Mouse (Mus musculus) embryo, embryonic 10 days (tissue): ENCODE results near the gene Fam117b.

Experiments used
- DNase-seq: peaks from one replicate; pipeline ENCODE4 v3.0.0-alpha.2; 2015; ENCODE audit warnings: low spot score

Fam117b gene

DNA sequence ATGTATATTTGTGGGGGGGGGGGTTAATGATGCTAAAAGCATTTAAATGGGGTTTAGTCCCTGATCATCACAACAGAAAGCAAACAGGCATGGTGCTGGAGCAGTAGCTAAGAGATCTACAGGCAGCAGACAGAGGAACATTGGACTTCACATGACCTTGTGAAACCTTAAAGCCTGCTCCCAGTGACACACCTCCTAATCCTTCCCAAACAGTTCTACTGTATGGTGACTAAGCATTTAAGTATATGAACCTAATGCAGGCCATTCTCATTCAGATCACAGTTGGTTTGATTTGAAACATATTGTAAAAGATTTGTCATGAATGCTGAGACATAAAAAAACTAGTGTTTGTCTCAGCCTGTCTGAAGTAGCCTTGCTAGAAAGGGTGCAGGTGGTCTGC is 73.8 kb downstream of the Fam117b start:
- DNase-seq, result no peak

DNA sequence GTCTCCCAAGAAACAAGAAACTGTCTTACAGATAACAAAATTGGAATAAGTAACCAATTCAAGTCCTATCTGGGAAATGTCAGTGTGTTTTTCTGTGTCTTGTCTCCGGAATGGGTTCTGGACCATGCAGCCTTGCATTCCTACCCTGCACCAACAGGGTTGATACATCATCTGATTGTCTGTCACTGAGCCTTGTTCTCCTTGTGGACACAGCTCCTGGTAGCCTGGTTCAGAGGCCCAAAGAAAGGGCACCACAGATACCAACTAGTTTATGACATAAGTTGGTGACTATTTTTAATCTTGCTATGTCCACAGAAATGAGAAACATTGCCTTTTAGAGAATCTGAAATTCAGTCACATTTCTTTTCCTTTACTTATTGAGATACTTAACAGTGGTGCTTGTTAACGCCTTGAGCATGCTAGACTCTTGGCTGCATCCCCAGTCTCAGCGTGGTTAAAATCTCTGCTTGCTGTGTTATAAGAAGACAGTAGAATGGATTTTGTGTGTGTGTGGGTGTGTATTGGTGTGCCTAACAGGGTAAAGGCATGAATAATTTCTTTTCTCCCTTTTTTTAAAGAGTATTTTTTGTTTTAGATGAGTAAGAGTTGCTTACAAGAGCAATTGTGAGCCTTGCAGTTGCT is 74.7 kb downstream of the Fam117b start:
- no peak for DNase-seq

DNA sequence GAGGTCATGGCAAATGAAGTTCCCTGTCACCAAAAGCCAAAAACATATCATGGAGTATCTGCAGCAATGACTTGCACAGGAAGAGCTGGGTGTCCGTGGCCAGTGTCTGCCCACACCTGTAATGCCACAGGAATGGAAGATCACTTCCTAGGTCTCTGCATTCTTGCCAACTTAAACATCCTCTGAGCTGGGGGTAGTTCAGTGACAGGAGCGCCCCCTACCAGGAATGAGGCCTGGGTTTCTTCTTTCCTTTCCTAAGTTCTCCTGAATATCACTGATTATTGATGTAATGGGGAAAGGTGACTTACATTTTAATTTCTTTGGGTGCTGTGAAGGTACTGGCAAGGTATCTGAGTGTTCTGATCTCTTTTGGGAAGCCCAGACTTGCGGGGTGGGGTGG is 82.8 kb downstream of the Fam117b start:
- no peak for DNase-seq

DNA sequence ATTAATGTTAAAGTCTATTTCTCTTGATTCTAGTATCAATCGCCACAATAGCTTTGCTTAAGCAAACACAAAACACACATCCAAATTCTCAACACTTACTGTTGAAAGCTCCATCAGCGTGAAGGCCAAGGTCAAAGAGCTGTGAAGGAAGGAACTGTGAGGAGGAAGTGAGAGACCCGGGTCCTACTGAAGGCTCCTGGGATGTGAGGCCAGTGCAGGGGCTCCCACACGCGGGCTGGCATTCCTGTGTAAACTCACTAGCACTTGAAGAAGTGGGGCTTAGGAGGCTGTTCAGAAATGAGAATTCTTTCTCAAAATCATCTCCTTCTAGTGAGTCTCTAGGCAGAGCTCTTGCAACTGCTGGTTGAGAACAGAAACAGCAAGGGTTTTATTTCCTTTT is 84.5 kb downstream of the Fam117b start:
- no peak for DNase-seq

DNA sequence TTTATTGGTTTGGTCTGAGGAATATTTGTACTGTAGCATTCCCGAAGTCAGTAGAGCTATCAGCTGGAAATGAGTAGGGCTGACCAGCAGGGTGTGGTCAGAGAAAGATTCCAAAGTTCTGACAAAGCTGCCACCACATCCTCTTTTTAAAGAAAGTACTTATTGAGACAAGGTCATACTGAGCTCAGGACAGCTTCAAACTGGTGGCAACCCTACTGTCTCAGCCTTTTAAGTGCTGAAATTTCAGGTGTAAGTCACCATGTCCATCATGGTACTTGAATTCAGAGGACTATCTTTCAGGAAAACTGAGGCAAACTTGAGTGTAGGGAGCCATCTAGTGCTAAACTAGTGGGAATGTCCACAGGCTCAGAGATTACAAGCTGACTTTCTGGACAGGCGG is 87.5 kb downstream of the Fam117b start:
- peak; percentile 43 for DNase-seq

DNA sequence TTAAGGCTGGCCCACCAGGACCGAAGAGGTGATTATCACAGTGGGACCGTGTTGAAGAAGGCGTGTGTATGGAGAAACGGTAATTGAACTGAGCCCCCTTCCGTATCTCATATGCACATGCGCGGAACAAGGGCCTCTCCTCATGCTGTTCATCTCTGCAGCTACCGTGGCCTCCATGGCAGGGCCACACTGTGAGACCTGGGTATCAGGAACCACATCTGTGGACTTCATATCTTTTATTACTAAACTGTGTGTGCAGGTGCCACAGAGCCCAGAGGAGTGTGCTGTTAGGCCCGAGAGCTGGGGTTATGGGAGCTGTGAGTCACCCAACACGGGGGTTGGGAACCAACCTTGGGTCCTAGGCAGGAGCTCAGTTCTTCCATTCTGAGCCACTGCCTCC is 94.5 kb downstream of the Fam117b start:
- DNase-seq, result no peak

DNA sequence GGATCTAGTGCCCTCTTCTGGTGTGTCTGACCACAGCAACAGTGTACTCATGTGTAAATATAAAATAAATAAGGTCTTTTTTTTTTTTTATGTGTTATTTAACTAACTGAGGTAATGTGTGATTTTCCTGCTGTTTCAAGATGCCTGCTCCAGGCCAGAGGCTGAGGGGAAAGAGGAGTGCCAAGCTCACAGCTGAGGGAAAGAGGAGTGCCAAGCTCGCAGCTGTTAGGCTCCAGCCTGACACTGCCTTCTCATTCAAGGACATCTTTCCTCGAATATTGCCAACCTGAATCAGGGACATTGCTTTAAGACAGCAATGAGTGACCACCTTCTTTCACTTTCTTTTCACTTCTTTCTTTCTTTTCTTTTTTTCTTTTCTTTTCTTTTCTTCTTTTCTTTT is 95.9 kb downstream of the Fam117b start:
- DNase-seq, result no peak

DNA sequence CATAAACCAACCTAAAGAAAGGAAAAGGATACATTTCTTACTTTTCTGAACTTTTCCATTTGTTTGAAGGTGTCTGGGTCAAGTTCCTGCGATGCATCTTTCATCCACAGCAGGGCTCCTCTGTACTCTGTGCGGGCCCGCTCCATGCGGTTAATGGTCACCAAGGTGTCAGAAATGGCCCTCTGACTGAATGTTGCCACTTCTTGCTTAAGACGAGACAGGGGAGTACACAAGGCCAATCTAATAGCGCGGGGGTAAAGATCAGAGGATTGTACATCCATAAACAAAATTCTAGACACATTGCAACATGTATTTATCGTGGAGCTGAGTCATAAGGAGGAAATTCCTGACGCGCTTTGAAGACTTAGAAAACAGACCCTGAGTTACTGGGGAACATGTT is 101.0 kb downstream of the Fam117b start:
- DNase-seq, result no peak

DNA sequence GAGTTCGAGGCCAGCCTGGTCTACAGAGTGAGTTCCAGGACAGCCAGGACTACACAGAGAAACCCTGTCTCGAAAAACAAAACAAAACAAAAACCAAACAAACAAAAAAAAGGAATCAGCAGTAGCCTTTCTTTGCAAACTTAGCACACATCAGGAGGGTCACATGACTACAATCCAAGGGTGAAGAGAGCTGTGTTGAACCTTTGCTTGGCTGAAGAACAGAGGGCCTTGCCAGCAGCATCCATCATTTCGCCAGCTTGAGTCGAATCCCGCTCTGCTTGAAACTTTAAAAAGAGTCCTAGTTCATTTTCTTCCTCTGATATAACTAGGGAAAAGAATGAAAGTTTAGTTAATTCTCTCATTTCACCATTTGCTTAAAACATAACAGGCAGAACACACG is 102.7 kb downstream of the Fam117b start:
- DNase-seq, result no peak

DNA sequence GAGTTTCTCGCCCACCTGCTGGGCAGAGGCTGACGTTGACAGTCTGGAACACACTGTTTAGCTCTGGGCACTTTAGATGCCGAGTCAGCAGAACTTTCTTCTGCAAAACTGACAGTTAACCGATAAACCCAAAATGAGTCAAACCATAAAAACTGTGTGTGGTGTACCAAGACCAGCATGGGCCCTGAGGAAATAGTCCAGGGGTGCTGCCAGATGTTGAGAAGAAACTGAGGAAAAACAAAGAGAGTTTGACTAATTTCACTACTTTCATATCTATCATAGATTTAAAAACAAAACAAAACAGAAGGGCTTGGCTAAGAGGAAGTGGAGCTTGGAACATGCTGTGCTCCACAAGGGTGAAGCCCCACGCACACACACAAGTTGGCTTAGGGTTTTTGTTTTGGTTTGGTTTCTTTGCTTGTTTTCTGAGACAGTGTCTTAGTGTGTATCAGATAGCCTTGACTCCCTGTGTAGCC is 103.4 kb downstream of the Fam117b start:
- no peak for DNase-seq

DNA sequence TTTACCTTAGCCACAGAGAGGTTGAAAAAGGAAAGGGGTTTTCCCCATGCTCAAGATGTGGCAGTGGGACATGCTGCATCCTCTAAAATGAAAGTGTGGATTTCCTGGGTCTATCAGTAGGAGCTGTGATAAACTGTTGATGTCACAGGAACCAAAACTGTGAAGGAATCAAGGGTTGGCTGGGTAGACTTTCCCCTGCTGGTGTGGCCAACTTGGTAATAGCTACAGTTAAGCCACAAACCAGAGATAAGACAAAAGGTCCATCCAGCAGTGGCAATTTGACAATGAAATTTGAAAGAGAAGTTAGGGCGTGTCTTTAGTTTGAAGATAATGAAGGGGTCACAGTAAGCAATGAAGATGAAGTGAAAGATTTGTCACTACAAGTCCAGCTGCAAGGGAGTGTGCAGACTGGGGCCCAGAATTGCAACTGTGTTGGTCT is 104.2 kb downstream of the Fam117b start:
- no peak for DNase-seq
